Mouse (Mus musculus): ENCODE results near the gene Anapc4. TPM values are rescaled to one million over a fixed set of nuclear protein-coding genes. Genes with fewer than 3 reads are reported as not detected.

Anapc4 gene
- polyA plus RNA-seq, 1 experiment from 2014 or later, result 116 TPM

- no peak overlapping the region for H3K4me2 ChIP-seq
- no peaks in the 10 kb centered on the region for H3K27me3 ChIP-seq
- H3K4me1 ChIP-seq (replicated peaks), result peaks cover 10% of the 10 kb centered on the region
- WGBS, result 97% methylated on average over 13 of the region's 13 CpGs
- no peaks in the 10 kb centered on the region for H3K9me3 ChIP-seq
- no peak overlapping the region for H3K27ac ChIP-seq
- H3K36me3 ChIP-seq, result peaks cover 19% of the 10 kb centered on the region
- no peak overlapping the region for H3K9ac ChIP-seq
- ATAC-seq (ENCODE audit: low FRiP score), result no peak
- H3K4me3 ChIP-seq, result no peak overlapping the region
Observed at GRCm38 (mm10) chr5:52871986-52872385, 38.2 kb downstream of the Anapc4 start.

- Histone ChIP-seq H3K9ac (no peak overlapping the region), H3K4me2 (no peak overlapping the region), H3K27ac (no peak overlapping the region), H3K27me3 (peaks cover 8% of the 10 kb centered on the region; the same call in 1 of the 2 replicates), H3K4me3 (no peak overlapping the region), H3K36me3 (no peaks in the 10 kb centered on the region), H3K4me1 (replicated peaks) (no peaks in the 10 kb centered on the region), H3K9me3 (no peaks in the 10 kb centered on the region)
- 5% methylated on average over 12 of the region's 14 CpGs for WGBS
- ATAC-seq (ENCODE audit: low FRiP score), result peak; percentile 81
Observed at GRCm38 (mm10) chr5:52878847-52879246, 45.0 kb downstream of the Anapc4 start.

- Histone ChIP-seq H3K4me3 (no peak overlapping the region), H3K27ac (no peak overlapping the region), H3K27me3 (peaks cover 8% of the 10 kb centered on the region; the same call in 1 of the 2 replicates), H3K4me1 (replicated peaks) (no peaks in the 10 kb centered on the region), H3K9ac (no peak overlapping the region), H3K4me2 (no peak overlapping the region), H3K36me3 (no peaks in the 10 kb centered on the region), H3K9me3 (no peaks in the 10 kb centered on the region)
- ATAC-seq (ENCODE audit: low FRiP score), result no peak
- 86% methylated on average over 6 of the region's 6 CpGs for WGBS
Observed at GRCm38 (mm10) chr5:52879926-52880325, 46.1 kb downstream of the Anapc4 start.

- no peak for ATAC-seq (ENCODE audit: low FRiP score)
Observed at GRCm38 (mm10) chr5:52882446-52882845, 48.6 kb downstream of the Anapc4 start.

GRCm38 (mm10) chr5:52887085-52887484 is 53.3 kb downstream of the Anapc4 start:
- whole genome bisulfite sequencing, result 50% methylated on average over 12 of the region's 12 CpGs
- Histone ChIP-seq H3K27ac (no peak overlapping the region), H3K9ac (no peak overlapping the region), H3K27me3 (no peaks in the 10 kb centered on the region), H3K9me3 (0 out of 2 replicates have a peak, but pooled peaks cover 8% of the 10 kb centered on the region), H3K4me2 (no peak overlapping the region), H3K4me1 (replicated peaks) (no peaks in the 10 kb centered on the region), H3K36me3 (no peaks in the 10 kb centered on the region), H3K4me3 (no peak overlapping the region)
- ATAC-seq (ENCODE audit: low FRiP score), result no peak

More at GRCm38 (mm10) chr5:52882446-52882845, 48.6 kb downstream of the Anapc4 start:
- H3K4me1 ChIP-seq (replicated peaks), result no peaks in the 10 kb centered on the region
- WGBS, result 44% methylated on average over 2 of the region's 2 CpGs
- H3K36me3 ChIP-seq, result no peaks in the 10 kb centered on the region
- H3K9me3 ChIP-seq, result 0 out of 2 replicates have a peak, but pooled peaks cover 8% of the 10 kb centered on the region
- H3K27ac ChIP-seq, result no peak overlapping the region
- H3K9ac ChIP-seq, result no peak overlapping the region
- H3K4me2 ChIP-seq, result no peak overlapping the region
- peaks cover 8% of the 10 kb centered on the region; the same call in 1 of the 2 replicates for H3K27me3 ChIP-seq
- H3K4me3 ChIP-seq, result no peak overlapping the region

GRCm38 (mm10) chr5:52889919-52890318 is 56.1 kb downstream of the Anapc4 start:
- no peak overlapping the region for H3K27ac ChIP-seq
- H3K4me2 ChIP-seq, result no peak overlapping the region
- 84% methylated on average over 7 of the region's 7 CpGs for WGBS
- no peaks in the 10 kb centered on the region for H3K27me3 ChIP-seq
- H3K36me3 ChIP-seq, result no peaks in the 10 kb centered on the region
- H3K4me3 ChIP-seq, result no peak overlapping the region
- ATAC-seq (ENCODE audit: low FRiP score), result no peak
- H3K4me1 ChIP-seq (replicated peaks), result no peaks in the 10 kb centered on the region
- 0 out of 2 replicates have a peak, but pooled peaks cover 8% of the 10 kb centered on the region for H3K9me3 ChIP-seq
- no peak overlapping the region for H3K9ac ChIP-seq

DNA sequence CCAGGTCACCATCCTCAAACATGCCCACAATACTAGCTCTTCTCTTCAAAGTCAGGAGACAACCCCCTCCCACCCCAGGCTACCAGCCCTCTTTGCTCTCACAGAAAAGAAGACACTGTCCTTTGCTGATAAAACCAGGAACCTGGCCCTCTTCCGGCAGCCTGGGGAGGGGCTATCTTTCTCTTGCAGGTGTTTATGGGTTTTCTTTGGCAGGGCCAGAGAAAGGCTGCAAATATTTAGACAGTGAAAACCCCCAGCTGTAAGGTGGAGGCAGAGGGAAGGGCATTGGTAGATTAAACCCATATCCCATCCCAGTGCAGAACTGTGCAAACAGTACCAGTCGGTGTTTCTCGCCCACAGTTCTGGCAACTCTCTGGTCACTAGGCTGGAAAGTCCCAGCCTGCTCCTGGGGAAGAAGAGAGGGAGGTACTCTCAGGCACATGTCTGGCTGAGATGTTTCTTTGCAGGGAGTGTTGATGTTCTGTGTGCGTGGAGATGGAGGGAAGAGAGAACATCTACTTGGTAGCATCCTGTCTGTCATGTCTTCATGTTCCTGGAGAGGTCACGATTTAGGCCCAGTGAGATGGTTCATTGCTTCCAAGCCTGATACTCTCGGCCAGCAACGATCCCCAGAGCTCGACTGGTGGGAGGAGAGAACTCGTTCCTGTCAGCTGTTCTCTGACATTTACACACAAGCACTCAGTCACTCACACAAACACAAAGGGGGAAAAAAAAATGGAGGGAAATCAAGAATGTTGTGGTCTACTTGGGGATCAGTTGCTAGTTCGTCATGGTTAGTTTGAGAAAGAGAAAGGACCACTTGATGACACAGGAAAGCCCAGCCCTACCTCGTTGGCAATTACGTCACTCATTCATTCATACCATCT is 58.4 kb downstream of the Anapc4 start:
- H3K4me3 ChIP-seq, result no peak overlapping the region
- no peaks in the 10 kb centered on the region for H3K36me3 ChIP-seq
- no peak for ATAC-seq (ENCODE audit: low FRiP score)
- no peak overlapping the region for H3K27ac ChIP-seq
- no peak overlapping the region for H3K4me2 ChIP-seq
- WGBS, result 76% methylated on average over 12 of the region's 12 CpGs
- no peak overlapping the region for H3K9ac ChIP-seq
- no peaks in the 10 kb centered on the region for H3K4me1 ChIP-seq (replicated peaks)
- H3K9me3 ChIP-seq, result no peaks in the 10 kb centered on the region
- H3K27me3 ChIP-seq, result no peaks in the 10 kb centered on the region

GRCm38 (mm10) chr5:52893938-52894337 is 60.1 kb downstream of the Anapc4 start:
- 85% methylated on average over 5 of the region's 5 CpGs for WGBS
- no peak overlapping the region for H3K4me2 ChIP-seq
- H3K27ac ChIP-seq, result no peak overlapping the region
- no peaks in the 10 kb centered on the region for H3K27me3 ChIP-seq
- no peaks in the 10 kb centered on the region for H3K36me3 ChIP-seq
- no peak overlapping the region for H3K9ac ChIP-seq
- no peak overlapping the region for H3K4me3 ChIP-seq
- H3K4me1 ChIP-seq (replicated peaks), result no peaks in the 10 kb centered on the region
- H3K9me3 ChIP-seq, result no peaks in the 10 kb centered on the region
- no peak for ATAC-seq (ENCODE audit: low FRiP score)

DNA sequence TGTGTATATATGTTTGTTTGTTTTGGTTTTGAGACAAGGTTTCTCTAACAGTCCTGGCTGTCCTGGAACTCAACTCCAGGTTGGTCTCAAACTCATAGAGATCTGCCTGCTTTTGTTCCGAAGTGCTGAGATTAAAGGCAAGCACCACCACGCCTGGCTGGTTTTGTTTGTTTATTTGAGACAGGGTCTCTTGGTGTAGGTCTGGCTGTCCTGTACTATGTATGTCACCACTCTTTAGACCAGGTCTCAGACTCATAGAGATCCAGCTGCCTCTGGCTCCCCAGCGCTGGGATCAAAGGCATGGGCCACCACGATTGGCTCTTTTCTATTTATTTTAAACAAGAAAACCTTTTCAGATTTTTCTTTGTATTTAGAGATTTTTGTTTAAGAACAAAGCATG is 70.4 kb downstream of the Anapc4 start:
- Histone ChIP-seq H3K9me3 (no peaks in the 10 kb centered on the region), H3K4me1 (replicated peaks) (no peaks in the 10 kb centered on the region), H3K27me3 (no peaks in the 10 kb centered on the region), H3K9ac (no peak overlapping the region), H3K4me3 (no peak overlapping the region), H3K27ac (no peak overlapping the region), H3K36me3 (no peaks in the 10 kb centered on the region), H3K4me2 (no peak overlapping the region)
- ATAC-seq (ENCODE audit: low FRiP score), result no peak
- 52% methylated on average over 4 of the region's 4 CpGs for WGBS

GRCm38 (mm10) chr5:52904671-52905070 is 70.9 kb downstream of the Anapc4 start:
- H3K27me3 ChIP-seq, result no peaks in the 10 kb centered on the region
- WGBS, result 20% methylated on average over 6 of the region's 6 CpGs
- no peak overlapping the region for H3K4me3 ChIP-seq
- no peak overlapping the region for H3K4me2 ChIP-seq
- H3K27ac ChIP-seq, result no peak overlapping the region
- H3K9ac ChIP-seq, result no peak overlapping the region
- H3K9me3 ChIP-seq, result no peaks in the 10 kb centered on the region
- no peaks in the 10 kb centered on the region for H3K36me3 ChIP-seq
- 0 out of 2 replicates have a peak, but pooled peaks have one; percentile 17 for ATAC-seq (ENCODE audit: low FRiP score)
- no peaks in the 10 kb centered on the region for H3K4me1 ChIP-seq (replicated peaks)

GRCm38 (mm10) chr5:52908246-52908645 is 74.4 kb downstream of the Anapc4 start:
- no peak overlapping the region for H3K9ac ChIP-seq
- no peak for ATAC-seq (ENCODE audit: low FRiP score)
- no peaks in the 10 kb centered on the region for H3K36me3 ChIP-seq
- no peak overlapping the region for H3K4me3 ChIP-seq
- H3K27ac ChIP-seq, result no peak overlapping the region
- 86% methylated on average over 3 of the region's 3 CpGs for WGBS
- 0 out of 2 replicates have a peak, but pooled peaks cover 4% of the 10 kb centered on the region for H3K4me1 ChIP-seq (replicated peaks)
- H3K4me2 ChIP-seq, result no peak overlapping the region
- H3K27me3 ChIP-seq, result no peaks in the 10 kb centered on the region
- no peaks in the 10 kb centered on the region for H3K9me3 ChIP-seq

GRCm38 (mm10) chr5:52910159-52910591 is 76.4 kb downstream of the Anapc4 start:
- Histone ChIP-seq H3K4me1 (replicated peaks) (0 out of 2 replicates have a peak, but pooled peaks cover 4% of the 10 kb centered on the region), H3K36me3 (no peaks in the 10 kb centered on the region), H3K4me2 (no peak overlapping the region), H3K27me3 (no peaks in the 10 kb centered on the region), H3K4me3 (no peak overlapping the region), H3K9ac (no peak overlapping the region), H3K27ac (no peak overlapping the region), H3K9me3 (no peaks in the 10 kb centered on the region)
- 48% methylated on average over 12 of the region's 12 CpGs for WGBS
- ATAC-seq (ENCODE audit: low FRiP score), result no peak
